Mouse (Mus musculus) G1E (cell line): ENCODE data around the gene Ralgps1. TPM values are rescaled to one million over a fixed set of nuclear protein-coding genes. Genes with fewer than 3 reads are reported as not detected.

ENCODE experiments used
- ATAC-seq: 2 replicates; pipeline ENCODE4 v1.8.0; 2016; ENCODE audit warnings: mild to moderate bottlenecking; ENCODE audit not compliant: insufficient number of reproducible peaks, poor library complexity, low FRiP score, severe bottlenecking; ENCODE audit errors: extremely low read depth
- DNase-seq: peaks from one replicate; pipeline ENCODE4 v3.0.0; 2012; ENCODE audit warnings: low spot score
- H3K27me3 ChIP-seq: 2 replicates; pipeline ENCODE4 v1.6.1; 2012; ENCODE audit warnings: mild to moderate bottlenecking, low read length, inconsistent platforms; ENCODE audit not compliant: insufficient read depth
- H3K36me3 ChIP-seq: replicated peaks from 2 replicates; pipeline ENCODE3; 2012; ENCODE audit warnings: mild to moderate bottlenecking, inconsistent platforms
- H3K4me1 ChIP-seq: 2 replicates; pipeline ENCODE4 v1.6.1; 2012; ENCODE audit warnings: low read depth, low read length, inconsistent platforms, mixed read lengths; ENCODE audit not compliant: insufficient read depth
- H3K4me3 ChIP-seq: 2 replicates; pipeline ENCODE4 v1.5.1; 2012; ENCODE audit warnings: low read depth, mild to moderate bottlenecking, inconsistent platforms, low read length, moderate library complexity, mixed read lengths
- H3K9me3 ChIP-seq: replicated peaks from 2 replicates; pipeline ENCODE4 v1.6.1; 2012; ENCODE audit warnings: inconsistent platforms
- CTCF ChIP-seq: IDR thresholded peaks from 2 replicates; pipeline ENCODE4 v1.5.1; 2012; ENCODE audit warnings: low read depth, low read length, inconsistent platforms, mixed read lengths
- GATA1 ChIP-seq: IDR thresholded peaks from 2 replicates; pipeline ENCODE4 v1.6.1; 2012; ENCODE audit warnings: borderline replicate concordance, low read length, inconsistent platforms, mixed read lengths
- GATA2 ChIP-seq: IDR thresholded peaks from 2 replicates; pipeline ENCODE4 v1.6.1; 2012; ENCODE audit warnings: low read depth, low read length, inconsistent platforms, borderline replicate concordance
- POLR2AphosphoS5 ChIP-seq: IDR thresholded peaks from 2 replicates; pipeline ENCODE4 v1.6.1; 2012; ENCODE audit warnings: low read depth, low read length, inconsistent platforms; ENCODE audit not compliant: insufficient replicate concordance
- TAL1 ChIP-seq: conservative IDR thresholded peaks from 2 replicates; pipeline ENCODE4 v1.6.1; 2012; ENCODE audit warnings: low read depth, low read length, inconsistent platforms, mixed read lengths
- polyA plus RNA-seq: library from polyadenylated mRNA; stranded (reverse); fragments of >175 nt; gene quantifications from 2 replicates; pipeline ENCODE4 v1.2.3, GENCODE M21; 2012
- total RNA-seq, 2 experiments: library from RNA; stranded (forward) in 1 of 2; stranded (reverse) in 1 of 2; fragments of 200-1000 nt in 1 of 2; fragments of >200 nt in 1 of 2; fragmentation: Nextera tagmentation in 1 of 2; gene quantifications; 2 replicates each; pipeline ENCODE4 v1.2.3; 2014 to 2017

Ralgps1 gene
- total and polyA plus RNA-seq, 3 experiments: 1.8 to 6.4 (median 3.4) TPM

GRCm38 (mm10) chr2:33185258-33185657, 186.0 kb downstream of the Ralgps1 start:
- ATAC-seq: no peak
- H3K27me3 ChIP-seq: no peaks in the 10 kb centered on the region; the same call in 1 of the 2 replicates
- no peaks in the 10 kb centered on the region for H3K4me1 ChIP-seq
- no peaks in the 10 kb centered on the region for H3K36me3 ChIP-seq
- DNase-seq: no peak
- H3K9me3 ChIP-seq: no peaks in the 10 kb centered on the region
- TF ChIP-seq TAL1 (no peak), GATA2 (no peak), GATA1 (no peak)
- H3K4me3 ChIP-seq: no peak overlapping the region

- DNase-seq (no peak), ATAC-seq (no peak)
- no peak for TF ChIP-seq POLR2AphosphoS5
- no peak for TF ChIP-seq GATA2
- TF ChIP-seq GATA1: no peak
- no peak for TF ChIP-seq CTCF
- no peaks in the 10 kb centered on the region for H3K9me3 ChIP-seq
- H3K36me3 ChIP-seq: no peaks in the 10 kb centered on the region
- no peak overlapping the region for H3K4me3 ChIP-seq
- no peaks in the 10 kb centered on the region; the same call in 1 of the 2 replicates for H3K27me3 ChIP-seq
- H3K4me1 ChIP-seq: no peaks in the 10 kb centered on the region
Measured at GRCm38 (mm10) chr2:33184641-33185040, 186.6 kb downstream of the Ralgps1 start.

GRCm38 (mm10) chr2:33183321-33183720, 188.0 kb downstream of the Ralgps1 start:
- H3K27me3 ChIP-seq: no peaks in the 10 kb centered on the region; the same call in 1 of the 2 replicates
- H3K4me1 ChIP-seq: no peaks in the 10 kb centered on the region
- H3K36me3 ChIP-seq: no peaks in the 10 kb centered on the region
- DNase-seq (no peak), ATAC-seq (no peak)
- H3K4me3 ChIP-seq: no peak overlapping the region
- TF ChIP-seq GATA2: no peak
- no peak for TF ChIP-seq TAL1
- no peak for TF ChIP-seq GATA1
- no peaks in the 10 kb centered on the region for H3K9me3 ChIP-seq

- Histone ChIP-seq H3K9me3 (no peaks in the 10 kb centered on the region), H3K27me3 (no peaks in the 10 kb centered on the region; the same call in 1 of the 2 replicates), H3K4me3 (no peak overlapping the region), H3K4me1 (no peaks in the 10 kb centered on the region), H3K36me3 (no peaks in the 10 kb centered on the region)
- no peak for TF ChIP-seq POLR2AphosphoS5
- no peak for TF ChIP-seq CTCF
- no peak for TF ChIP-seq GATA2
- TF ChIP-seq GATA1: no peak
- no peak for TF ChIP-seq TAL1
- no peak for ATAC-seq
- DNase-seq: no peak
Measured at GRCm38 (mm10) chr2:33179930-33180630, 191.2 kb downstream of the Ralgps1 start.

GRCm38 (mm10) chr2:33179171-33179929, 191.9 kb downstream of the Ralgps1 start:
- TF ChIP-seq POLR2AphosphoS5: no peak
- no peak for TF ChIP-seq TAL1
- TF ChIP-seq GATA2: no peak
- TF ChIP-seq GATA1: no peak
- Histone ChIP-seq H3K27me3 (no peaks in the 10 kb centered on the region; the same call in 1 of the 2 replicates), H3K4me1 (no peaks in the 10 kb centered on the region), H3K36me3 (no peaks in the 10 kb centered on the region), H3K4me3 (no peak overlapping the region), H3K9me3 (no peaks in the 10 kb centered on the region)
- DNase-seq: no peak
- no peak for ATAC-seq

- no peak for DNase-seq
- TF ChIP-seq POLR2AphosphoS5 (no peak), CTCF (no peak), TAL1 (no peak), GATA1 (no peak), GATA2 (no peak)
- no peak for ATAC-seq
- Histone ChIP-seq H3K9me3 (no peaks in the 10 kb centered on the region), H3K4me1 (no peaks in the 10 kb centered on the region), H3K27me3 (no peaks in the 10 kb centered on the region; the same call in 1 of the 2 replicates), H3K4me3 (no peak overlapping the region), H3K36me3 (peaks cover 2% of the 10 kb centered on the region)
Measured at GRCm38 (mm10) chr2:33178243-33178932, 192.9 kb downstream of the Ralgps1 start.
